Mouse (Mus musculus) thymus, adult 2 months (tissue): ENCODE measurements at regions not wholly inside any gene's neighbourhood (a gene's known extent, or its start where the extent isn't known, plus 50 kb on each side); places are given as distances from the start of the nearest gene placed in this dataset.

Source experiments
- CTCF ChIP-seq: fragments of 200-500 bp; IDR thresholded peaks from 2 replicates; pipeline ENCODE4 v1.5.1; 2012; ENCODE audit warnings: mild to moderate bottlenecking, control low read depth, low read length, moderate library complexity, borderline replicate concordance; ENCODE audit not compliant: control insufficient read depth, poor library complexity, insufficient read depth; ENCODE audit errors: extremely low read depth
- POLR2A ChIP-seq: fragments of 200-500 bp; IDR thresholded peaks from 2 replicates; pipeline ENCODE4 v1.6.1; 2012; ENCODE audit warnings: mild to moderate bottlenecking, low read length, control low read depth, moderate library complexity; ENCODE audit not compliant: control insufficient read depth, poor library complexity, insufficient read depth; ENCODE audit errors: extremely low read depth

DNA sequence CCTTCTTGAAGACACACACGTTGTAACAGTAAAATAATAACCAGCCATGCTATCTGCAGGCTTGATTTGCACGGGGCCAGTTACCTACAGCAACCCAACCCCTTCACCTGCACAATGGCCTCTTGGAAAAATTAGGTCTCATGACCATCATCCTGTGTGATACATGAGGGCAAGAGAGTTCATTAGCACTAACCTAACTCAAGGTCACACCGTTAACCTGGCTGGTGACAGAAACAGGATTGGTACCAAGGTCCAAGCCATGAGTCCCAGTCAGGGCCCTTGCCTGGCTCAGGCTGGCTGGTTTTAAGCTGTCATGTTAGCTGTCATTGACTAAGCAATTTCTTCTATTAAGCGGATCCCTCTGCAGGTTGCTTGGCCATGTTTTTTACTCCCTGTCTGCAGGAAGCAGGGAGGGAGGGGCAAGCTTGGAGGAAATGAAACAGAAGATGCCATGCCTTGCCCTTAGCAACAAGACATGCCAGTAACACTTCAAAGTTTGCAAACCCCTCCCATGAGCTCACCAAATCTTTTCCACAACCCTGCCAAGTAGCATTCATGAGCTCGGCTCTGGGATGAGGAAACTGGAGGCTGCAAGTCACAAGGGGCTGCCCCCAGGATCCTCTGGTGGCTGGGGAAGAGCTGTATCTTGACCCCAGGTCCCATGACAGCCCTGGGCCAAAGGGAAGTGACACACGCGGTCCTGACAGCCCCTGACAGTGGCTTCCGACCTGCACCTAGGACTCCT is 58.8 kb upstream of the Pim1 start:
- TF ChIP-seq CTCF (no peak), POLR2A (no peak)
